Mouse (Mus musculus) heart, embryonic 14.5 days (tissue): ENCODE data around the gene Rab8b. TPM values are rescaled to one million over a fixed set of nuclear protein-coding genes. Genes with fewer than 3 reads are reported as not detected.
"Not testable (repeated sequence)": the region's sequence is repeated elsewhere in the genome, so short reads cannot be mapped to it uniquely, and the experiment has no call there.

ENCODE experiments used
- ATAC-seq: fragments of 200-750 bp; cut with Nextera tagmentation; 2 replicates; pipeline ENCODE4 v1.8.0; 2017; ENCODE audit warnings: low read depth, moderate TSS enrichment; ENCODE audit not compliant: insufficient number of reproducible peaks, insufficient read depth, low FRiP score
- H3K27ac ChIP-seq, 2 experiments: fragments of 200-500 bp in 1 of 2; fragments of 300-500 bp in 1 of 2; sonication (generic) in 1 of 2; replicated peaks in 1 of 2; 2 replicates each; pipeline ENCODE4 v1.5.1; 2012 to 2014; ENCODE audit warnings: low read depth in 2 of 2, low read length in 2 of 2, control low read depth in 1 of 2, mild to moderate bottlenecking in 1 of 2, mixed read lengths in 1 of 2; ENCODE audit not compliant: control insufficient read depth in 1 of 2, insufficient read depth in 1 of 2
- H3K27me3 ChIP-seq: fragments of 300-500 bp; sonication (generic); 2 replicates; pipeline ENCODE4 v1.6.1; 2014; ENCODE audit warnings: mild to moderate bottlenecking, low read length, control low read depth; ENCODE audit not compliant: control insufficient read depth, insufficient read depth
- H3K36me3 ChIP-seq: fragments of 300-500 bp; sonication (generic); 2 replicates; pipeline ENCODE4 v1.6.1; 2014; ENCODE audit warnings: mild to moderate bottlenecking, control low read depth, low read length, mixed read lengths; ENCODE audit not compliant: control insufficient read depth, insufficient read depth
- H3K4me1 ChIP-seq, 2 experiments: fragments of 200-500 bp in 1 of 2; fragments of 300-500 bp in 1 of 2; sonication (generic) in 1 of 2; 2 replicates each; pipeline ENCODE4 v1.6.1; 2012 to 2014; ENCODE audit warnings: low read length in 2 of 2, control low read depth in 1 of 2, mixed read lengths in 1 of 2; ENCODE audit not compliant: control insufficient read depth in 2 of 2, insufficient read depth in 2 of 2
- H3K4me2 ChIP-seq: fragments of 300-500 bp; sonication (generic); 2 replicates; pipeline ENCODE4 v1.6.1; 2014; ENCODE audit warnings: mild to moderate bottlenecking, low read length
- H3K4me3 ChIP-seq, 2 experiments: fragments of 200-500 bp in 1 of 2; fragments of 300-500 bp in 1 of 2; sonication (generic) in 1 of 2; 2 replicates each; pipeline ENCODE4 v1.5.1; 2012 to 2014; ENCODE audit warnings: low read length in 2 of 2, mild to moderate bottlenecking in 2 of 2, control low read depth in 1 of 2, low read depth in 1 of 2, moderate library complexity in 1 of 2; ENCODE audit not compliant: control insufficient read depth in 1 of 2, insufficient read depth in 1 of 2
- H3K9ac ChIP-seq: fragments of 300-500 bp; sonication (generic); 2 replicates; pipeline ENCODE4 v1.6.1; 2014; ENCODE audit warnings: mild to moderate bottlenecking, low read length
- H3K9me3 ChIP-seq: fragments of 300-500 bp; sonication (generic); 2 replicates; pipeline ENCODE4 v1.6.1; 2016; ENCODE audit warnings: low read length, control low read depth; ENCODE audit not compliant: control insufficient read depth
- WGBS: fragments of 180-500 bp; shearing (Covaris S2); extraction: QIAGEN DNeasy Blood & Tissue Kit; methylation state at CpG from one replicate; pipeline ENCODE4 v1.1.7; 2014; 5-methylcytosine and 5-hydroxymethylcytosine counted together
- polyA plus RNA-seq: library from polyadenylated mRNA; unstranded; fragments of >200 nt; fragmentation: Nextera tagmentation; extraction: Ambion mirVana; gene quantifications from 2 replicates; pipeline ENCODE4 v1.2.1, GENCODE M21; 2014

Gene Rab8b
- polyA plus RNA-seq, 1 experiment from 2014 or later: 18.9 TPM

- H3K36me3 ChIP-seq, H3K27ac ChIP-seq, H3K9me3 ChIP-seq, ATAC-seq: not testable (repeated sequence)
- Histone ChIP-seq H3K9ac (peak overlapping the region; percentile 57; the same call in 1 of the 2 replicates), H3K27me3 (peaks cover 13% of the 10 kb centered on the region; the same call in 1 of the 2 replicates), H3K4me3 (peak overlapping the region; percentile 35 to 36), H3K4me1 (peaks cover 10 to 12% of the 10 kb centered on the region in 2 experiments; a peak in 3 of 4 replicates), H3K4me2 (peak overlapping the region; percentile 61)
- 4% methylated on average over 30 of the region's 37 CpGs for WGBS
These were observed 113.5 kb downstream of the Rab8b start for GRCm38 (mm10) chr9:66805951-66806350.

GRCm38 (mm10) chr9:66801947-66802346 is 117.5 kb downstream of the Rab8b start:
- 0 out of 2 replicates have a peak overlapping the region, but pooled peaks have one; percentile 13 for H3K9ac ChIP-seq

GRCm38 (mm10) chr9:66796739-66797138 is 122.7 kb downstream of the Rab8b start, which contains the start of gene Gm10647:
TSS of gene Gm10647 (plus strand) at chr9:66797039.
- H3K4me3 ChIP-seq: peak within 1 kb of the TSS; percentile 61 to 77

More at GRCm38 (mm10) chr9:66801947-66802346, 117.5 kb downstream of the Rab8b start:
- ATAC-seq: no peak
- H3K4me1 ChIP-seq: peaks cover 10 to 12% of the 10 kb centered on the region in 2 experiments; a peak in 3 of 4 replicates
- H3K4me3 ChIP-seq: 0 out of 4 replicates have a peak overlapping the region, but pooled peaks of 1 of the 2 experiments have one; percentile 15
- peak overlapping the region; percentile 46 for H3K4me2 ChIP-seq
- H3K27ac ChIP-seq: no peak overlapping the region
- WGBS: 36% methylated on average over 12 of the region's 12 CpGs
- no peaks in the 10 kb centered on the region for H3K9me3 ChIP-seq
- H3K36me3 ChIP-seq: no peaks in the 10 kb centered on the region
- H3K27me3 ChIP-seq: peaks cover 13% of the 10 kb centered on the region; the same call in 1 of the 2 replicates

DNA sequence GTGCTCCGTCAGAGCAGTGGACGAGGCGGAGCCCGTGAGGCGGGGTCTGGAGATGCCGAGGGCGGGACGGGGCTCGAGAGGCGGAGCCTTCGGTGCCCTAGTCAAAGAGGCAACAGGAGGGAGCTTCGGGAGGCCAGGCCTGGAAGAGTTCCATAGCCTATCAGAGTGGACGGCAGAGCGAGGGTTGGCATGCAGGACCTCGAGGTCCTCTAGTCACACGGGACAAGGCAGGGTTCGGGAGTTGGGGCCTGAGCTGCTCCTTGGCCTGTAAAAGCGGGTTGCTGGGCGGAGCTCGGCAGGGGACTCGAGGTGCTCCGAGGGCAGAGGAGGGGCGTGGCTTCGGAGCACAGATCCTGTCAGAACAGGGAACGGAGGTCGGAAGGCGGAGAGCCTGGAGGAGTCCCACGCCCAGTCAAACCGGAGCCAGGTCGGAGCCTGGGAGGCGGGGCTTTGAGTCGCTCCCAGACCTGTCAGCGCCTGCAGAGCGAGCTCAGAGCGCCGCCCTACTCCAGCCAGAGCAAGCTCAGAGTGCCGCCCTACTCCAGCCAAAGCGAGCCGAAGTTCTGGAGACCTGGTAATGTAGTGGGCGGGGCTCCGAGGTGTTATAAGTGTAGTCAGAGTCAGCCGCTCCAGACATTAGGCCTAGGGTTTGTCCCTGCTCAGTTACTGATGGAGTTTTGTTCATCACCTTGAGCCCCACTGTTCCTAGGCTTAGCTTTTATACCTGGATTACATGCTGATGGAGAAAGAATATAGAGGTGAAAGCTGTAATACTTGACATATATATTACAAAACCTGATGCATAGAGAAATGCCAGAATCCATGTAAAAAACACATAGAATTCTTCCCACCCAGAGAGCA is 123.8 kb downstream of the Rab8b start, which contains the start of gene Aph1b:
Aph1b (minus strand) TSS at position 27 of the 861 bp plus-strand sequence.
- Histone ChIP-seq H3K4me2 (peak within 1 kb of the TSS; percentile 82), H3K36me3 (no peaks in the 10 kb centered on the region; the same call in 1 of the 2 replicates), H3K9me3 (no peaks in the 10 kb centered on the region), H3K27ac (peak within 1 kb of the TSS; percentile 94 to 96), H3K4me1 (no peaks in the 10 kb centered on the region), H3K4me3 (peak within 1 kb of the TSS; percentile 61 to 77), H3K27me3 (no peaks in the 10 kb centered on the region), H3K9ac (peak within 1 kb of the TSS; percentile 81)
- peak; percentile 98 for ATAC-seq
- under 1% methylated on average over 42 of the region's 42 CpGs for WGBS

More at GRCm38 (mm10) chr9:66796739-66797138, 122.7 kb downstream of the Rab8b start, which contains the start of gene Gm10647:
- Histone ChIP-seq H3K4me1 (peaks cover 3% of the 10 kb centered on the region in 2 experiments; a peak in 3 of 4 replicates), H3K4me2 (peak within 1 kb of the TSS; percentile 82), H3K36me3 (no peaks in the 10 kb centered on the region), H3K27ac (peak within 1 kb of the TSS; percentile 62 to 94), H3K9me3 (no peaks in the 10 kb centered on the region), H3K9ac (peak within 1 kb of the TSS; percentile 81), H3K27me3 (no peaks in the 10 kb centered on the region)
- WGBS: 87% methylated on average over 5 of the region's 5 CpGs
- no peak for ATAC-seq

GRCm38 (mm10) chr9:66794629-66795463 is 124.6 kb downstream of the Rab8b start:
- Histone ChIP-seq H3K36me3 (peaks cover 8% of the 10 kb centered on the region), H3K27ac (peak overlapping the region; percentile 79 to 94), H3K27me3 (no peaks in the 10 kb centered on the region), H3K4me3 (peak overlapping the region; percentile 61 to 77), H3K4me2 (peak overlapping the region; percentile 82), H3K9me3 (no peaks in the 10 kb centered on the region), H3K4me1 (no peaks in the 10 kb centered on the region), H3K9ac (peak overlapping the region; percentile 81)
- WGBS: 1% methylated on average over 43 of the region's 43 CpGs
- peak; percentile 18 for ATAC-seq

Other genes with a start within 250 kb of the Rab8b start
- gene Car12, start 206.0 kb downstream of the Rab8b start, polyA plus RNA-seq: 0.26 and 0.42 TPM in 2 replicates
- gene Aph1b, start 124.2 kb downstream of the Rab8b start, polyA plus RNA-seq: 9.1 and 11.0 TPM in 2 replicates
- 0.46 and 0.57 TPM in 2 replicates for gene Gm10647, start 122.6 kb downstream of the Rab8b start, polyA plus RNA-seq
- gene Aph1c, start 85.0 kb downstream of the Rab8b start, polyA plus RNA-seq: 2.1 and 4.5 TPM in 2 replicates
- 515 and 527 TPM in 2 replicates for gene Rps27l, start 26.4 kb upstream of the Rab8b start, polyA plus RNA-seq
- 8.5 and 8.7 TPM in 2 replicates for gene Lactb, start 55.8 kb upstream of the Rab8b start, polyA plus RNA-seq
- gene Tpm1, start 129.7 kb upstream of the Rab8b start, polyA plus RNA-seq: 5,210 and 5,334 TPM in 2 replicates